Mouse (Mus musculus): ENCODE measurements around the gene Rhou.
"Not testable (repeated sequence)": the region's sequence is repeated elsewhere in the genome, so short reads cannot be mapped to it uniquely, and the experiment has no call there.

GRCm38 (mm10) chr8:123623523-123623922, 30.2 kb upstream of the Rhou start:
- TF ChIP-seq POLR2A (IDR thresholded peaks at IDR 0.05; ENCODE audit: low read depth, low read length); CTCF (conservative IDR thresholded peaks at IDR 0.05; ENCODE audit: insufficient read depth, insufficient read length, low read depth, low read length): not testable (repeated sequence)
